Mouse (Mus musculus): Measurements from ENCODE around the gene Scel.
"Not testable (repeated sequence)": the region's sequence is repeated elsewhere in the genome, so short reads cannot be mapped to it uniquely, and the experiment has no call there.

Gene Scel

DNA sequence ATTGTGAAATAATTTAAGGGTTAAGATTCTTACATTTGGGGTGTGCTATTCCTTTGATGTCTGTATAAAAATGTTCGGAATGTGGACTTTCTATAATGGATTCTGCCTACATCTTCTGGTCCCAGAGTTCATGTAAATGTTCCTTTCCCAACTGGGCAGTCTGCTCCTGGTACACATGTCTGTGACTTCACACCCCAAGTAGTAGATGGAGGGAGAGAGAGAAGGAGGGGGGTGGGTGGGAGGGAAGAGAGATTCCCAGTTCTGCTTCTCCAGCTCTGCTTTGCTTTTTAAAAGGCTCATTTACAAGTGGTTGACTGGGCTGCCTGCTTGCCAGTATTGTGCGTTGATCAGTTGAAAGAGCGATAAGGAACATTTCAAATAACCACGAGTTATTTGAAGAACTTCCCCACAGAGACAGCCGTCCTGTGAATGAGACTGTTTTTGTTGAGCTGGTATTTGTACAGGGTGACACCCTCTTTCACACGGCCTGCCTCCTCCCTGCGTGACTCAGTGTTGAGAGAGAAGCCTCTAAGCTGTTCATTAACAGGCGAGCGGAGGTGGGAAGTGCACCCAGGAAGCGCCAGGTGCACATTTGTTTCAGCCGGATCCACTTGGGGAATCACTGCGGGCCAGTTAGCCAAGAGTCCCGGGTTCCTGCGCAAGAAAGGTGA is at the start of gene Scel:
TSS of gene Scel (plus strand) at position 541 of the 671 bp plus-strand sequence.
- DNase-seq (ENCODE audit: low spot score) = no peak

DNA sequence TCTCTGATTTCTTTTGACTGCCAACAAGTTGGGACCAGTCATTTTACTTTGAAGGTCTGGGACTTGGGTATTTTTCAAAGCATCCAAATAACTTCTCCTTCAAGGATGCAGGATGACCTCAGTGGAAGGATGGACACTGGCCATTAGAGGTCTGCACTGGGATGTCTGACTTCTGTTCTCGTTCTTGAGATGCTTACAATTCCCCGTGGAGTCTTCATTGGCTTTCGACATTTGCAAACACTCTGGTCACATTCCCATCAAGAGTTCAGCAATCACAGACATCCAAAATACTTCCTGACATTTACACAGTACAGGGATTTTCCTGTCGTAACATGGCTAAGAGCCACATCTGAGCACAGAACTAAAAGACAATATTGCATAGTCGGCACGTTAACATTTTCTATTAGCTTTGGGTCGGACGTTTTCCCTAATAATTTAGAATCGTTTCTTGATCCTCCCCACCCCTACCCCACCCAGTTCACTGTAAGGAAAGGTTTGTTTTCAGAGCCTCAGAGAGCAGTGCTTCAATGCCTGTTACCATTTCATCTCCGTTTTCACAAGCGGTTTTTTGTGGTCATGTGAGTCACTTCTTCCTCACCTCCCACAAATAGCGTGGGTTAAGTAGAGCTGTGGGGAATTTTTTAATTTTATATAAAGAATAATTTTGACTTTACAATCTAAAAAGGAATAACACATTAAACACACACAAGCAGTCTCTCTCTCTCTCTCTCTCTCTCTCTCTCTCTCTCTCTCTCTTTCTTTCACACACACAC is 44.3 kb upstream of the Scel start:
- no peak for DNase-seq (ENCODE audit: low spot score)

DNA sequence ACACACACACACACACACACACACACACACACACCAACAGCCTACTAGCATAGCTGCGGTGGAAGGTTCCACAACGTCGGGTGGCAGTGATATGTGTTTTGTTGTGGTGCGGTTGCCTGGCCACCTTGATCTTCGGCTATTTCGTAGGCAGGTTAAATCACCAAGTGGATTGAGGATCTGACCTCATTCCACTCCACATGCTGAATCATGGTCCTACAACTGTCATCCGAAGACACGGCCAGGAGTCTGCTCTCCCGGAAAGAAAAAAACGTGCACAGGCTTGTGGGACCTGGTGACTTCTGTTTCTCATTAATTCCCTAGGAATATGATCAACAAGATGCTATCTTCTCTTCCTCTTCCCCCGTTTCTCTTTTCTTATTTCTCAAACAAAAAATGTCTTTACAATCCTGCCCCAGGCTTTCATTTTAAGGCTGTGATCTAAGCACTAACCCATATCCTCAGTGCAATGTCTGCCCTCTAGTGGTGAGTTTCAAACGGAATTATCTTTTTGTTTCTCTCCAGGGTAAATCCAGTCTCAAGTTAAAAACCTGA is 43.6 kb upstream of the Scel start:
- DNase-seq (ENCODE audit: low spot score) = peak; percentile 31

DNA sequence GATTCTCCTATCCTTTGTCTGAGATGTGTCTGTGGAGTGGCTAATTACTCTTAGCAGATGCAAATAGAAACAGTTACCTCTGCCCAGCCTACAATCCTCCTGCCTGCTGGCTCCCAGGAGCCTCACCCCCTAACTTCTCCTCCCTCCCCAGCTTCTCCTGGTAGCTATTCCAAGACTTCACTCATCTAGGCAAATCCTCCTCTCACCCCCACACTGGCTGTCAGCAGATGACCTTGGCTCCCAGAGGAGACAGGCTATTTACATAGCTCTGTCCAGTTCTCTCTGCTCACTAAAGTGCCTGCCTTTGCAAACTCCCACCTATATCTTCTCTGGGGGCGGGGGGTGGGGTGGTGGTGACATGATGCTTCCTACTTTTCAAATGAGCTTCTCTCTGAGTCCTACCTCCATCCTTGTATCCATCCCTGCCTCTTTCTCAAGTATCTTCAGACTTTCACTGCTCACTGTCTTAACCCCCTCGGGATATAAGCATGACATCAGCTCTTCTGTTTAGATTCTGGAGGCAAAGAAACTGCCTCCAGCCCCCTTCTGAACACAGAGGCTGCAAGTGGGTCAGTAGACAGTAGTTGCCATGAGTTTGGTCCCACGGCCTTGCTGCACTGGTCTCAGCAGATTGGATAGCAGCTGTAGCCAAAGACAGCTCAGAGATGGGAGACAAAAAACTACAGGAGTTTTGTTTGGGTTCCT is 41.9 kb upstream of the Scel start:
- DNase-seq (ENCODE audit: low spot score) = no peak

DNA sequence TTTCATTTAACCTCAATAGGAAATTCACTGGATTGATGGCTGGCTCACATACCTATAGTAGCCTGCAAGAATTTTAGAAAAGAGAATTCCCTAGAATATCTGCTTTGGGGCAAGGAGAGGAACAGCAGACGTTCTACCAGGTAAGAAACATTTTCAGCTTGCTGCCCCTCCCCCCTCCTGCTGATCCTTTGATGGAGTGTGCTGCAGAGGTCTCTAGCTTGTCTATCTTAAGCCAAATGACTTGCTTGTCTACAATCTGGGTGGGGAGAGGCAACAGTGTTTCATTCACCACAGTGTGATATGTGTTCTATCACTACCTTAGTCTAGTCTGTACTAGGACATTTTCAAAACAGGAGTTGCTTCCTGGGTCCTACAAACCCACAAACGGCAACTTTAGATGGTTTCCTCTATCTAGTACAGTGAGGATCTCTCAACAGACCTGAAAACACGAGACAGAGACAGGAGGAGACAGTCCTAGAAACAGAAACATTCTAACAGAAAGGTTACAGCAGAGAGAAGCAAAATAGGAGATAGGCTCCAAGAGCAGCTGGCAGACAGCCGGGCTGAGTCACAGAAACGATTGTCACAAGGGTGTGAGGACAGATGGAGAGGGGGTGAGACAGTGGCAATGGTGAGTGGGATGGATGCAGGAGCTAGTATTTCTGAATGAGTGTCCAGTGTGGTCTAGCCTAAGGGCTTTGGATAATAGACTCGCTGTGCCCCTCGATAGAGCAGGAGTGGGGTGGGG is 41.2 kb upstream of the Scel start:
- no peak for DNase-seq (ENCODE audit: low spot score)

DNA sequence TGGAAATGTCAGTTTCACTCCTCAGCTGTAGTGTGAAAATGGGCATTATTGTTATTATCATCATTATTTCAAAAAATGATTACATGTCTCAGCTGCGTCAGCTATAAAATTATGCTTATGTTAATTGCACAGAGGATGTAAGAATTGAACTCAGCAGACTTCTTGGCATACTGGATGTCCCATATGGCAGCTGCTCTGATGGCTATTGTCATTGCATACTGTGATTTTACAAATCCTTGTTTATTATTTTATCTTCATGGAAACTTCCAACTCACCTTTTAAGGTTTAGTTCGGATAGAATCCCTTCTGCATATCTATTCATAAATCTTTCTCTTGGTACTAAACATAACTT is 40.6 kb upstream of the Scel start:
- no peak for DNase-seq (ENCODE audit: low spot score)

DNA sequence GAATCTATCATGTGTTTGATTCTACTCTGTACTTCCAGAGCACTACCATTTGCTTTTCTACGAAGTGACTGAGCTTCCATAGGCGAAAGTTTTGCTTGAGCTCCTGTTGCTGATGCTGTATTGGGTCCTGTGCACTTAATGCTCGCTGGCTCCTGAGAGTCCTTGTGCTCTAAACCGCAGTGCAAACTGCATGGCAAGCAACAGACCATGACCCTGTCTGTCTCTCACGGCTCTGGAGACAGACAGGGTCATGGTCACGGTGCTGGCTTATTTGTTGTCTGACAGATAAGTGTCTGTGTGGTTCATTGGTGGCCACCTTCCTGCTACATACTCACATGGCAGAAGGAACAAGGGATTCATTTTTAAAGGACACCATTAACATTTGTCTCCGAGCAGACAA is 37.8 kb upstream of the Scel start:
- DNase-seq (ENCODE audit: low spot score) = no peak

DNA sequence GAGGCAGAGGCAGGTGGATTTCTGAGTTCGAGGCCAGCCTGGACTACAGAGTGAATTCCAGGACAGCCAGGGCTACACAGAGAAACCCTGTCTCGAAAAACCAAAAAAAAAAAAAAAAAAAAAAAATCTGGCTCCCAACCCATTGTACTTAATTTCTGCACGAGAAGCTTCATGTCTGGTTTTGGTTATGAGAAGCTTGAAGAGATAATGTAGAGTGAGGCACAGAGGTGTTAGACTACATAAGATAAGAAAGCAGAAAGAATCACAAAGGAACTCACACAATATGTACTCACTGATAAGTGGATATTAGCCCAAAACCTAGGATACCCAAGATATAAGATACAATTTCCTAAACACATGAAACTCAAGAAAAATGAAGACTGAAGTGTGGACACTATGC is 36.9 kb upstream of the Scel start:
- not testable (repeated sequence) for DNase-seq (ENCODE audit: low spot score)

DNA sequence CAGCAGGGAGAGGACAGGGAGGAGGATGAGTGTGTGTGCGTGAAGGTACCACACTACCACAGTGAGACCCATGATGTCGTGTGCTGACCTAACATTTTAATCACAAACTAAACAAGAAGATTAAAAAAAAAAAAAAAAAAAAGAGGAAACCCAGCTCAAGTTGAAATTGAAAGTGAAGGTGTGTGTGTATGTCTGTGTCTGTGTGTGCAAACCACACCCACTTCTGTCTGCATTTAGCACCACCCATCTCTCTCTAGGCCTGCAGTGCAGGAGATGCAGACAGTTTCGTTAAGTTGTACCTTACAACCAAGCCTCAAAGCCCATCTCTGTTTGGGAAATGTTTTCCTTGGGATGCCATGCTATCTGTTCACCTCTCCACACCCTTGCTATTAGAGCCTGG is 35.9 kb upstream of the Scel start:
- no peak for DNase-seq (ENCODE audit: low spot score)

DNA sequence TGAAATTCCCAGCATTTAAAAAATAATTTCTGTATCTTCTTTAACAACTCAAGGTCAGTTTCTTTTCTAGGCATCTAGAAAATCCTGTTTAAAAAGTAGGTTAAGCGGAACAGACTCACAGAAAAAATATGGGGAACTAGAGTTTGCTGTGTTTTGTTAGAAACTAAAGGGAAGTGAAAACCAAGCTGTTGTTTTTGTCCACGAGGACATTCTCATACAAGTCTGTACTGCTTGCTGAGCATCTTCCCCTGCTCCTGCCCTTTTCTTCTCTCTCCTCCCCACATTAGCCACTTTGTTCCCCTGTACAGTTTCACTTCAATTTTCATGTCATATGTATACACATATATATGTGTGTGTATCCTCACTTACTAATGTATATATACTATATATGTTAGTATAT is 35.2 kb upstream of the Scel start:
- no peak for DNase-seq (ENCODE audit: low spot score)

DNA sequence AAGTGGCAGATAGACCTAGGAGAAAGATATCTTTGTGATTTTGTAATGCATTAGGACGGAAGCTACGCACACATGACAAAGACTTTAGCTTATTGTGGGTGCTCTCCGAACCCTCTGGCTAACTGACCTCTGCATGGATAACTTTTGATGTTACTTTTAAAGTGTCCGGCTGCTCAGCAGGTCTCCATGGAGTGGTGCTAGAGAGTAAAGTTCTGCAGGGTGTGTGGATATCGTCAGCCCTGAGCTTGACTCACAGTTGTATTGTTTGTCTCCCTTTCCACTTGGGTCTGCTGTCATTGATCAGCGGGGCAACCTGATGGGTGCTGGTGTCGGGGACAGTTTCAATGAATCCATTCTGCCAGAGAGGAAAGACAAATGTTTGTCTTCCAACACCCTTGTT is 33.7 kb upstream of the Scel start:
- DNase-seq (ENCODE audit: low spot score) = no peak

DNA sequence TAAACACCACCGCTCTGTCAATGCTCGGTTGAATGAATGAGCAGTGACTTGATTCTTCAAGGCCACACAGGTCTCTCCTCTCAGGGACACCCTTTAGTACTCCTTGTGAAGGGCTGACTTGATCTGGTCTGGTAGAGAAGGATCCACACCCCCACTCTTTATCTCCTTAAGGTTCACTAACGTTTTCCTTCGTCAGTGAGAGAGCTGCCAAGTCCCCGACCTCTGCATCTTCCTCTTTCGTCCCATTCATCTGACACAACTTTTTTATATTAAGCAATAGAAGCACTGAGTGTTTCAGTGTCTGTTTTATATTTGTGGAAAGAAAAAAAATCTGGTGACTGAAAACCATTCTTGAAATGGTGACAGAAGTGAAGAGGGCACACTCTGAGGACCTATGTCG is 31.6 kb upstream of the Scel start:
- DNase-seq (ENCODE audit: low spot score) = no peak

DNA sequence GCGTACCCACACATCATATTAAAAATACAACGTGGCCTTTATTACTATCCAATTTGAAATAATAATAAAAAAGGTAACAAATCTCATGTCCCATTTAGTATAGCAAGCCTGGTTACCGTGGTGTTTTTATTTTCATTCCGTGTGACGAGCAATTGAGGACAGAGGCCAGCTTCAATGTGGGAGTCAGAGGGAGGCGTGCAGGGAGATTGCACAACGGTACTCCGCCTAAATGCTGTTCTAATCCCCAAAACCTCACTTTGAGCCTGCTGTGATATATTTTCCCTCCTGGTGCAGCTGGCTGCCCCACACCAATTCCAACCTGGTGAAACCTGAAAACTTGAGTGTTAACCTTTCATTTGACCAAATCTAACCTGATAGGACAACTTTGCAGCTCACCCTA is 27.5 kb upstream of the Scel start:
- no peak for DNase-seq (ENCODE audit: low spot score)

DNA sequence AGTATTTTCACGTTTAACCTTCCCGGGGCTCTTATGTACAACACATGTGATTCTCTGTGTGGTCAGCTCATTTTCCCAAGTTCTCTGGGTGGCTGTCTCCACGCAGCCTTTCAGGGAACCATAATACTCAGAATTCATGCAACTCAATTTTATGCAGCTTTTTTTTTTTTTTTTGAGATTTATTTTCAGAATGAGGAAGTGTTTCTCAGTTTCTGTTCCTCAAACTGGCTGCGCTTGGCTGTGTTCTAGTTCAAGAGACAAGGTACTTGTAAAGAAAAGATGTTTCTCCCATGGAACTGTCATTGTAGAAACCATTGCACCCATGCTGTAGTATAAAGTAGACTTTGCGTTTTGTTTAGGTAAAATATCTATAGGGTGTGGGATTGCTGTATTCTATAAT is 26.2 kb upstream of the Scel start:
- DNase-seq (ENCODE audit: low spot score) = no peak

DNA sequence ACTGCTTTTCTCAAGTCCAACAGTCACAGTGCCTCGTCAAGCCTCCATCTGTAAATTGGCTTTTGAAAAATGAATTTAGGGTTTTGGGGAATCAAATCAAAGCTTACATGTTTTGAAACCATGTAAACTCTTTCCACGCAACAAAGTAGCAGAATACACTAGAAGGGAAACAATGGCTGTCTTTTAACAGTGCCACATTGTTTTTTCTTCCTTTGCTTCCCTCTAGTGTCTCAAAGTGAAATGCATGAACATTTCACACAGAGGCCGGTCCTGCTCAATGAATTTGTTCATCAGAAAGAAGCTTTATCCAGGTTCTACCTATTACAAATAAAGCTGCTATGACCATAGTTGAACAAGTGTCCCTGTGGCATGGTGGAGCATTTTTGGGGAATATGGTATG is 24.5 kb upstream of the Scel start:
- DNase-seq (ENCODE audit: low spot score) = no peak

DNA sequence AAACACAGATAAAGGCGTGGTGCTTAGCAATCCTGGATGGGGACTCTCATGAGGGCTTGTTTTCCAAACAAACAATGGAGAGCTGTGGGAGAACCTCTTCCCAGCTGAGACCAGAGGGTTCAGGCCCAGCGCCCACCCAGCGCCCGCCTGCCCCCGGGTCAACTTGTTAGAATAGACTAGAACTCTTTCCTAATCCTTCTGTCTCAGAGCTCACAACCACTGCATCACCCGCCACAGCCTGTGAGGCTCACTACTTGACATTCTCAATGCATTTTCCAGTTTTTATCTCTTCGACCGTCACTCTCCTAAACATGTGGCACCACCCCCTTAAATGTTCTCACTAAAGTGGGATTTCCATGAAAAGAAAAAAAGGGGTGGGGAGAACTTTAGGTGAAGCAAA is 14.9 kb upstream of the Scel start:
- no peak for DNase-seq (ENCODE audit: low spot score)

DNA sequence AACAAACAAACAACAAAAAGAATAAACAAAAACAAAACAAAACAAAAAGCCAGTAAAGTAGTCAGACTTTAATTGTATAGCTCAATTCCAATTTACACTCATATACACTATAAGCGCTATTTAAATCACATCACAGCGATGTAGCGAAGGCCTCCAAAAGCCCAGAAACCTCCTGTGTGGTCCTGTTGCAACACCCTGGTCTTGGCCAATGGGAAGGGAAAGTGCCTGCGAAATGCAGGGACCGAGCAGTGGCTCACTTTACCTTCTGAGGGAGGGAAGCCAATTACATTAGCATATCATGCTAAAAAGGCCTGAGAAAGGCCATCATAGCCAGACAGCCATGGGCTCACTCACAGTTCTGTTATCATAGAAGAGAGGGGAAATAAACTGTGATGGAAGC is 14.5 kb upstream of the Scel start:
- no peak for DNase-seq (ENCODE audit: low spot score)

DNA sequence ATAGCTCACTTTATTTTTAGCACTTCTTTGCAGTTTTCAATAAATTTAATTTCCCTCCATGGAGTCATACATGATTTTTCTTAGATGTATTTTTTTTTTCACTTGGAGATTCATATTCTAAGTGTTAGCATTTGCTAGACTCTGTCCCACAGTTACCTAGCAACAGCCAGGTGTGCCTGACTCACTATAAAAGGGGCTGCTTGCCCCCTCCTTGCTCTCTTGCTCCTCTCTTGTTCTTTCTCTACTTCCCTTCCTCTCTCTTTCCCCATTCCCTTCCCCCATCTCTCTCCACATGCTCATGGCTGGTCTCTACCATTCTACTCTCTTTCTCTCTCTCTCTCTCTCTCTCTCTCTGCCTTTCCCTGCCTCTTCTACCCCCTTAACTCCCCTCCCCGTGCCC is 14.1 kb upstream of the Scel start:
- no peak for DNase-seq (ENCODE audit: low spot score)

DNA sequence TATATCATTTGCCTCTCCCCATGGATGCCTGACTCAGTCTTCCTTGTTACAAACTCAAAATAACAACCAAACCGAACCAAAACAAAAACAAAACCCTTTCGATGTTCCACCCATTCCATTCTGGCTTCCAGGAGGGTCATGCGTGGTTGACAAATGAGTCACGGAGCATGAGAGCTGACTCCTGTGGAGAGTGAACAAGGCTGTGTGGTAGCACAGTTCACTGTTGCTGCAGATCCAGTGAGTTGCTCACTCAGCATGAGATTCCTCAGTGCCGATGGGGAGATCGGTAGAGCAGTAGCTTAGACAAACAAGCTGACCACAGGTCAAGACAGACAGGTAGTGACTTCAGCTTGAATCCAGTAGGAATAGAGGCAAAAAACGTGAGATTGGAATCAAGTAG is 12.8 kb upstream of the Scel start:
- DNase-seq (ENCODE audit: low spot score) = peak; percentile 19

DNA sequence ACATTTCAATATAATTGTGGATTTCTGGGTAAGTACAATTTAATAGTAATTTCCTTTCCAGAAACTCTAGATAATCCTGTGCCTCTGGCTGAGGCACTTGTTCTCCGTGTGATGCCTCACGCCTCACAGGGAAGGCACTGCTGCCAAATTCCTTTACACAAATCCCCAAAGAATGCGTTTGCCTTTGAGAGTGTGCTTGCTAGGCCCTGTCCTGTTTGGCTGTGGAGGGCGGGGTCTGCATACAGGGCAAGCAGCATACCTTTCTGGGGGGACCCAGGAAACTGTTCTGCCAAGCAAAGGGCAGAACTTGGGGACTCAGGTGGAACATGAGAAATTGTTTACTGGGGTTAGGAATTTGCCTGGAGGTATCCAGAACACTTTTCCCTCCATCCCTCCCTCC is 12.2 kb upstream of the Scel start:
- peak; percentile 17 for DNase-seq (ENCODE audit: low spot score)

DNA sequence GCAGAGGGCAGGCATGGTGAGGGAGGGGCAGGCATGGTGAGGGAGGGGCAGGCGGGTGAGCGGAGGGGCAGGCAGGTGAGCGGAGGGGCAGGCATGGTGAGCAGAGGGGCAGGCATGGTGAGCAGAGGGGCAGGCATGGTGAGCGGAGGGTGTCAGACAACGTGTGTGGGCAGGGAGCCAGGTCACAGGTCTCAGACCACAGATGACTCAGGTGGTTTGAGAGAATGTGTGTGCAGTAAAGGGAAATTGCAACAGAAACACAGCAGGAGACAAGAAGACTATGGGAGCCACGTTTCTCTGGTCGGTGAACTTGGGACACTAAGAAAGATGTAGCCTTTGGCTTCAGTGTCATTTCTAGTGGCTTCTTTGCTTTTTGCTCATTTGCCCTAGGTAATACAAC is 8.6 kb upstream of the Scel start:
- DNase-seq (ENCODE audit: low spot score) = no peak

DNA sequence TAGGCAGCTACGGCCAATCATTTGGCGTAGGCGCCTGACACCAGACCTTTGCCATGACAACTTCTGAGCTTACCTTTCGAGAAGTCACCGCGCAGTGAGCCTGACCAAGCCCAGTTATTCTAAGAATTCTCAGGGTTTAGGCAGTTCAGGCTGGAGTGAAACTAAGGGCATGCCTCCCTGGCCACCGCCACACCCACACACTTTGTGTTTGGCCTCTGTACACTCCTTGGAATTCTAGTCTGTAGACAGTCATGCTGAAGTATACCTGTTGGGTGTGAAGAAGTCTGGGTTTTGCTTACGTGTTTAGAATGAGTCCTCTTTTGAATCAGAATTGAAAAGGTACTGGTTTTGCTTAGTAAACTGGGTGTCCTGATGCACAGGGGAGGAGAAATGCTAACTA is 3.6 kb upstream of the Scel start:
- no peak for DNase-seq (ENCODE audit: low spot score)

DNA sequence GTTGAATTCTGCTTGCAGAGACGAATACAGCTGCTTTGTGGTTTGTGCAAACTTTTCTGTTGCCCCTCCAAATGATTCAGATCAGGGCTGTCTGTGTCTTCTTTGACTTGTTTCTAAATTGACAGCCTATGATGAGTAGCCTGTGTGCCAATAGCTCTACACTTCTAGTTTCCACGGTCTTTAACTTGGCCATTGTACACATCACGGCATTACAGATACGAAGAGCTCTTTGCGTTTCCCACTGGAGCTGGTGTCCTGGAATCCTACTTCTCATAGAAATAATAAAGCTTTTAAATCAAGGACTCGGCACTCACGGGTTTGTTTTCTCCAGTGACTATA is 300 bp downstream of the Scel start:
- DNase-seq (ENCODE audit: low spot score) = no peak
